Mouse (Mus musculus) embryonic facial prominence, embryonic 10.5 days (tissue): Measurements from ENCODE around the gene Layn. TPM values are rescaled to one million over a fixed set of nuclear protein-coding genes. Genes with fewer than 3 reads are reported as not detected.

Experiments used
- DNase-seq: peaks from one replicate; pipeline ENCODE4 v3.0.0-alpha.2; 2017; ENCODE audit warnings: low spot score
- H3K27ac ChIP-seq: fragments of 300-500 bp; sonication (generic); replicated peaks from 2 replicates; pipeline ENCODE4 v1.5.1; 2016; ENCODE audit warnings: mild to moderate bottlenecking
- H3K27me3 ChIP-seq: fragments of 300-500 bp; sonication (generic); replicated peaks from 2 replicates; pipeline ENCODE4 v1.6.1; 2016; ENCODE audit warnings: low read depth, mild to moderate bottlenecking; ENCODE audit not compliant: poor library complexity, severe bottlenecking
- H3K36me3 ChIP-seq: fragments of 300-500 bp; sonication (generic); replicated peaks from 2 replicates; pipeline ENCODE4 v1.6.1; 2016; ENCODE audit warnings: mild to moderate bottlenecking, moderate library complexity
- H3K4me1 ChIP-seq: fragments of 300-500 bp; sonication (generic); 2 replicates; pipeline ENCODE4 v1.6.1; 2016
- H3K4me3 ChIP-seq: fragments of 300-500 bp; sonication (generic); 2 replicates; pipeline ENCODE4 v1.5.1; 2016; ENCODE audit warnings: mild to moderate bottlenecking, moderate library complexity
- H3K9me3 ChIP-seq: fragments of 300-500 bp; sonication (generic); 2 replicates; pipeline ENCODE4 v1.6.1; 2016; ENCODE audit warnings: mild to moderate bottlenecking
- WGBS: fragments of 180-500 bp; shearing (Covaris S2); methylation state at CpG from one replicate; pipeline ENCODE4 v1.1.7; 2016; 5-methylcytosine and 5-hydroxymethylcytosine counted together
- polyA plus RNA-seq: library from polyadenylated mRNA; unstranded; fragments of >200 nt; fragmentation: Nextera tagmentation; extraction: Ambion mirVana; gene quantifications from 2 replicates; pipeline ENCODE4 v1.2.1, GENCODE M21; 2016

Layn gene
- 1.5 and 2.5 TPM in 2 replicates for polyA plus RNA-seq

- H3K9me3 ChIP-seq, result no peaks in the 10 kb centered on the region
- H3K27ac ChIP-seq, result peak within 1 kb of the TSS; percentile 66
- under 1% methylated on average over 14 of the region's 14 CpGs for WGBS
- H3K4me3 ChIP-seq, result peak within 1 kb of the TSS; percentile 62
- H3K36me3 ChIP-seq, result no peaks in the 10 kb centered on the region
- peaks cover 21% of the 10 kb centered on the region for H3K4me1 ChIP-seq
- peaks cover 5% of the 10 kb centered on the region for H3K27me3 ChIP-seq
- DNase-seq, result peak; percentile 88
Observed at GRCm38 (mm10) chr9:51076979-51077315, at the start of gene Layn. TSS of gene Layn (minus strand) at chr9:51077094.

- DNase-seq, result no peak
- Histone ChIP-seq H3K27me3 (no peaks in the 10 kb centered on the region), H3K27ac (no peak overlapping the region), H3K4me3 (no peak overlapping the region), H3K4me1 (no peaks in the 10 kb centered on the region), H3K36me3 (no peaks in the 10 kb centered on the region), H3K9me3 (no peaks in the 10 kb centered on the region)
- WGBS, result 82% methylated on average over 4 of the region's 4 CpGs
Observed at GRCm38 (mm10) chr9:51114767-51115166, 37.9 kb upstream of the Layn start.

GRCm38 (mm10) chr9:51105751-51106150, 28.9 kb upstream of the Layn start:
- Histone ChIP-seq H3K4me1 (peaks cover 22% of the 10 kb centered on the region), H3K27ac (no peak overlapping the region), H3K9me3 (no peaks in the 10 kb centered on the region), H3K27me3 (peaks cover 33% of the 10 kb centered on the region), H3K36me3 (no peaks in the 10 kb centered on the region), H3K4me3 (no peak overlapping the region)
- WGBS, result 77% methylated on average over 2 of the region's 2 CpGs
- DNase-seq, result no peak

GRCm38 (mm10) chr9:51103808-51104514, 27.1 kb upstream of the Layn start:
- Histone ChIP-seq H3K9me3 (no peaks in the 10 kb centered on the region), H3K4me1 (peaks cover 22% of the 10 kb centered on the region), H3K4me3 (peak overlapping the region; percentile 76), H3K36me3 (no peaks in the 10 kb centered on the region), H3K27me3 (peaks cover 45% of the 10 kb centered on the region), H3K27ac (peak overlapping the region; percentile 86)
- DNase-seq, result peak; percentile 81
- WGBS, result 10% methylated on average over 30 of the region's 30 CpGs

- DNase-seq, result peak; percentile 75
- Histone ChIP-seq H3K36me3 (no peaks in the 10 kb centered on the region), H3K27me3 (peaks cover 45% of the 10 kb centered on the region), H3K4me3 (peak overlapping the region; percentile 76), H3K27ac (peak overlapping the region; percentile 86), H3K9me3 (no peaks in the 10 kb centered on the region), H3K4me1 (peaks cover 22% of the 10 kb centered on the region)
- 1% methylated on average over 44 of the region's 44 CpGs for WGBS
Observed at GRCm38 (mm10) chr9:51102963-51103807, 26.3 kb upstream of the Layn start.

- H3K36me3 ChIP-seq, result no peaks in the 10 kb centered on the region
- H3K27ac ChIP-seq, result no peak within 1 kb of the TSS
- peak; percentile 81 for DNase-seq
- H3K27me3 ChIP-seq, result peaks cover 45% of the 10 kb centered on the region
- peak within 1 kb of the TSS; percentile 76 for H3K4me3 ChIP-seq
- 9% methylated on average over 27 of the region's 27 CpGs for WGBS
- no peaks in the 10 kb centered on the region for H3K9me3 ChIP-seq
- H3K4me1 ChIP-seq, result peaks cover 22% of the 10 kb centered on the region
Observed at GRCm38 (mm10) chr9:51101756-51102425, 25.0 kb upstream of the Layn start, which contains the start of gene 4833427G06Rik. TSS of gene 4833427G06Rik (minus strand) at chr9:51102078.

- no peak overlapping the region for H3K27ac ChIP-seq
- H3K4me3 ChIP-seq, result no peak overlapping the region
- WGBS, result 66% methylated on average over 2 of the region's 2 CpGs
- no peaks in the 10 kb centered on the region for H3K36me3 ChIP-seq
- no peaks in the 10 kb centered on the region for H3K9me3 ChIP-seq
- peaks cover 18% of the 10 kb centered on the region for H3K27me3 ChIP-seq
- DNase-seq, result no peak
- H3K4me1 ChIP-seq, result no peaks in the 10 kb centered on the region
Observed at GRCm38 (mm10) chr9:51096306-51096705, 19.4 kb upstream of the Layn start.

- H3K4me3 ChIP-seq, result no peak overlapping the region
- no peaks in the 10 kb centered on the region for H3K9me3 ChIP-seq
- no peak overlapping the region for H3K27ac ChIP-seq
- H3K27me3 ChIP-seq, result no peaks in the 10 kb centered on the region
- DNase-seq, result no peak
- WGBS, result 78% methylated on average over 5 of the region's 5 CpGs
- no peaks in the 10 kb centered on the region for H3K4me1 ChIP-seq
- no peaks in the 10 kb centered on the region for H3K36me3 ChIP-seq
Observed at GRCm38 (mm10) chr9:51093697-51094096, 16.8 kb upstream of the Layn start.

GRCm38 (mm10) chr9:51081614-51082013, 4.7 kb upstream of the Layn start:
- no peak overlapping the region for H3K4me3 ChIP-seq
- DNase-seq, result no peak
- H3K4me1 ChIP-seq, result peaks cover 9% of the 10 kb centered on the region
- no peak overlapping the region for H3K27ac ChIP-seq
- no peaks in the 10 kb centered on the region for H3K9me3 ChIP-seq
- H3K27me3 ChIP-seq, result no peaks in the 10 kb centered on the region; the same call in 1 of the 2 replicates
- 86% methylated on average over 5 of the region's 5 CpGs for WGBS
- no peaks in the 10 kb centered on the region for H3K36me3 ChIP-seq

- Histone ChIP-seq H3K4me1 (peaks cover 21% of the 10 kb centered on the region), H3K27ac (peak overlapping the region; percentile 59), H3K36me3 (no peaks in the 10 kb centered on the region), H3K4me3 (peak overlapping the region; percentile 62), H3K27me3 (peaks cover 5% of the 10 kb centered on the region), H3K9me3 (no peaks in the 10 kb centered on the region)
- DNase-seq, result peak; percentile 47
- under 1% methylated on average over 17 of the region's 17 CpGs for WGBS
Observed at GRCm38 (mm10) chr9:51076300-51076978, 455 bp downstream of the Layn start.

- peak; percentile 9 for DNase-seq
- Histone ChIP-seq H3K27me3 (peaks cover 5% of the 10 kb centered on the region), H3K27ac (no peak overlapping the region; the same call in 1 of the 2 replicates), H3K4me3 (peak overlapping the region; percentile 62), H3K36me3 (no peaks in the 10 kb centered on the region), H3K9me3 (no peaks in the 10 kb centered on the region), H3K4me1 (peaks cover 21% of the 10 kb centered on the region)
- WGBS, result 24% methylated on average over 3 of the region's 3 CpGs
Observed at GRCm38 (mm10) chr9:51075780-51076179, 1.1 kb downstream of the Layn start.

- H3K27me3 ChIP-seq, result peaks cover 5% of the 10 kb centered on the region
- H3K4me1 ChIP-seq, result peaks cover 8% of the 10 kb centered on the region
- H3K4me3 ChIP-seq, result no peak overlapping the region
- WGBS, result 86% methylated on average over 4 of the region's 4 CpGs
- H3K27ac ChIP-seq, result no peak overlapping the region
- H3K9me3 ChIP-seq, result no peaks in the 10 kb centered on the region
- no peak for DNase-seq
- H3K36me3 ChIP-seq, result no peaks in the 10 kb centered on the region
Observed at GRCm38 (mm10) chr9:51070801-51071200, 6.1 kb downstream of the Layn start.
